Comparison of ENCODE assay signal across 8 mouse cellular contexts in genomic region chr3:122730741-122731235, GRCm38 (mm10). TPM values are rescaled to one million over a fixed set of nuclear protein-coding genes. Genes with fewer than 3 reads are reported as not detected.
A peak's percentile ranks its signal among the peaks of the same experiment; 100 is the strongest.
DNase-seq lines count a peak whose midpoint lies in the region; ATAC-seq and TF ChIP-seq lines count a peak whose summit lies in the region.

No protein-coding gene starts in this region.

- H3K9ac ChIP-seq in forebrain, embryonic 15.5 days (replicated peaks): peak overlapping the region; percentile 80
- no peak overlapping the region for H3K9ac ChIP-seq in liver, embryonic 14.5 days (replicated peaks)

- peaks cover 47% of the 10 kb centered on the region for H3K27me3 ChIP-seq in E14TG2a.4 (ENCODE audit: insufficient read depth, low read length)
- no peaks in the 10 kb centered on the region for H3K27me3 ChIP-seq in forebrain, embryonic 15.5 days
- peaks cover 20% of the 10 kb centered on the region for H3K27me3 ChIP-seq in liver, embryonic 14.5 days (ENCODE audit: control insufficient read depth, insufficient read depth, low read length)

- 0 out of 2 replicates have a peak, but pooled peaks cover under 1% of the 10 kb centered on the region for H3K9me3 ChIP-seq in E14TG2a.4 (ENCODE audit: low read length)
- no peaks in the 10 kb centered on the region for H3K9me3 ChIP-seq in forebrain, embryonic 15.5 days
- H3K9me3 ChIP-seq in liver, embryonic 14.5 days (ENCODE audit: control insufficient read depth, low read length): no peaks in the 10 kb centered on the region

- intact Hi-C loops in left cerebral cortex, postnatal 36 days (cut with DNase I): no loop called here

- 2% methylated on average over 13 of the region's 13 CpGs for WGBS in forebrain, embryonic 15.5 days
- 5% methylated on average over 13 of the region's 13 CpGs for WGBS in liver, embryonic 14.5 days (ENCODE audit: insufficient replicate concordance)

- TF ChIP-seq EP300 in liver, embryonic 14.5 days (IDR thresholded peaks at IDR 0.05; ENCODE audit: low read depth): no peak

- DNase-seq in embryo, embryonic 10 days (ENCODE audit: low spot score): peak; percentile 29
- no peak for DNase-seq in embryo, embryonic 9.5 days (ENCODE audit: extremely low spot score)
- DNase-seq in liver, embryonic 14.5 days (ENCODE audit: low read depth in 3 of 3, low spot score in 3 of 3): no peak
- DNase-seq in gastrocnemius, adult 18-20 months (ENCODE audit: low spot score): no peak
- no peak for DNase-seq in layer of hippocampus, postnatal 25 days (ENCODE audit: extremely low spot score in 1 of 2, low spot score in 1 of 2)
- DNase-seq in left cerebral cortex, postnatal 36 days (ENCODE audit: low spot score in 2 of 2): no peak

- H3K4me1 ChIP-seq in E14TG2a.4 (replicated peaks; ENCODE audit: low read depth, low read length): peaks cover 12% of the 10 kb centered on the region
- peaks cover 26% of the 10 kb centered on the region for H3K4me1 ChIP-seq in forebrain, embryonic 15.5 days
- H3K4me1 ChIP-seq in liver, embryonic 14.5 days (replicated peaks; ENCODE audit: control insufficient read depth in 2 of 2, insufficient read depth in 2 of 2, low read length in 1 of 2): no peaks in the 10 kb centered on the region

- ATAC-seq in forebrain, embryonic 15.5 days (replicated peaks): peak; percentile 6
- no peak for ATAC-seq in liver, embryonic 14.5 days (ENCODE audit: insufficient read depth)

- H3K4me2 ChIP-seq in forebrain, embryonic 15.5 days (replicated peaks): peak overlapping the region; percentile 97
- peak overlapping the region; percentile 73 for H3K4me2 ChIP-seq in liver, embryonic 14.5 days (ENCODE audit: low read depth)

- peak overlapping the region; percentile 83 for H3K27ac ChIP-seq in forebrain, embryonic 15.5 days (replicated peaks)
- no peak overlapping the region for H3K27ac ChIP-seq in liver, embryonic 14.5 days

- H3K4me3 ChIP-seq in E14TG2a.4 (replicated peaks; ENCODE audit: low read length): peak overlapping the region; percentile 88
- H3K4me3 ChIP-seq in forebrain, embryonic 15.5 days: peak overlapping the region; percentile 92
- peak overlapping the region; percentile 52 to 58 for H3K4me3 ChIP-seq in liver, embryonic 14.5 days (ENCODE audit: insufficient read depth in 1 of 2, low read depth in 2 of 2, low read length in 2 of 2)

- H3K36me3 ChIP-seq in E14TG2a.4 (ENCODE audit: insufficient read depth, low read length): no peaks in the 10 kb centered on the region
- no peaks in the 10 kb centered on the region for H3K36me3 ChIP-seq in forebrain, embryonic 15.5 days
- H3K36me3 ChIP-seq in liver, embryonic 14.5 days (replicated peaks; ENCODE audit: control insufficient read depth, insufficient read depth, low read depth): no peaks in the 10 kb centered on the region

- no peak for TF ChIP-seq CTCF in E14TG2a.4 (conservative IDR thresholded peaks at IDR 0.05; ENCODE audit: low read length)
- TF ChIP-seq CTCF in liver, embryonic 14.5 days (IDR thresholded peaks at IDR 0.05; ENCODE audit: low read depth): no peak

RNA-seq across cellular contexts. Expression of gene Pde5a, which starts 2.0 kb away (rescaled TPM):
- 3.0 and 3.2 TPM in 2 replicates for polyA plus RNA-seq in forebrain, embryonic 15.5 days (2015; fragmentation: Nextera tagmentation; extraction: Ambion mirVana)
- 1.1 and 1.5 TPM in 2 replicates for polyA plus RNA-seq in liver, embryonic 14.5 days (2012; rRNA removed)
- polyA plus RNA-seq in liver, embryonic 14.5 days (2014; fragmentation: Nextera tagmentation; extraction: Ambion mirVana): 1.0 and 1.8 TPM in 2 replicates
- total RNA-seq in gastrocnemius, adult 18-20 months (2021): 1 to 10 TPM; 1.5 to 2.1 TPM
- 1 to 10 TPM; 7.8 to 9.7 TPM for total RNA-seq in layer of hippocampus, postnatal 25 days (2021)
- 10 to 100 TPM in 1 of 2 experiments, 1 to 10 TPM in 1; 10.0 to 17.3 TPM for total RNA-seq in left cerebral cortex, postnatal 36 days (2021)
